Mouse (Mus musculus) frontal cortex, postnatal 14 days (tissue): ENCODE measurements around the gene Wdr64.

Experiments used
- DNase-seq, 2 experiments: peaks; one replicate each; pipeline ENCODE4 v3.0.0; 2022; ENCODE audit warnings: low spot score in 2 of 2

Gene Wdr64

DNA sequence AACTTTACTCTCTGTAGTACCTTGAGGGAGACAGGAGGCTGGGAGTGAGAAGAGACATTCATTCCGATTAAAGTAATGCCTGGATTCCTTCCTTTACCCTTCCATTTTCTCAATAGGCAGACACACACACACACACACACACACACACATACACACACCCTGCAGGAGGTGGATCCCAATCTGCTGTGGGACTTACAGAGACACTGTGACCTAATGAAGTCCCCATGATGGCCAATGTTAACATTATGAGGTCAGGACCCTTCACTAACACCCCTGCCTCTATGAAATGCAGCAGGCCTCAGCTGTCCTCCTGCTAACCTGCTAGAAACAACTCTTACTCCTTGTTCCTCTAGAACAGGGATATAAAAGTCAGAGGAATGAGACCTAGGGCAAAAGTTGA, at the start of gene Wdr64:
TSS of gene Wdr64 (plus strand) at position 301 of the 400 bp plus-strand sequence.
- DNase-seq, result no peak

DNA sequence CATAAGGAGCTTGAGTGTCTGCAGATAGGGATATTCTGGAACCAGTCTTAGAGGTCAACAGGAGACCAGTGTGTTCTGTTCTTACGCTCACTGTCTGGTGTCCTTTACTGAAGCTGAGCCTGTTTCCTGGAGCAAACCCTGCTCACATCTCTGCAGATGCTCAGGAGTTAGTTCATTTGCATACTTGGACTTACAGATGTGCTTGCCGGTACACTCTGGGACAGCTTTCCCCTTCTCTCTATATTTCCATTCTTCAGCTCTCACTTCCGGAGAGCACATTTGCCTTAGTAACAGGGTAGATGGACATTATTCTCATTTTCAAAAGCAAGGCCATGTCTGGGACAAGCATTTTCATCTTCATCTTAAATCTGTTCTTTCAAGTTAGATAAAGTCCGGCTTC, 49.8 kb upstream of the Wdr64 start:
- no peak for DNase-seq

DNA sequence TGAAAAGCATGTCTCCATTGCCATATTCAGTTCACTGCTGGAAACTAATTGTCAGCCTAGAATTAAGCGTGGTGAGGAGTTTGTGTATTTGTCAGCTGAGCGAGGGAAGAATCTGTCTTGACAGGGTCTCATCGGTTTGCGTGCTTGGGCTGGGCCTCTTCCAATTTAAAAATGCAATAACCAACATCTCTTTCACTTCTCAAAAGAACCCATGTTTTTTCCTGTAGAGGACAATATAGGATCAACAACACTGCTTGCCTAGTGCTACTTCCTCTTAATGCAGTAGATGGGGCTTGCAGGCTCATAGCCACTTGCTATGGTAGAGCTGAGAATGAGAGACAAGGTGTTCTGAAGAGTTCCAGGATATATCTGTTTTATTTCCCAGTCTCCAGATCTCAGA, 38.5 kb upstream of the Wdr64 start:
- DNase-seq, result no peak

DNA sequence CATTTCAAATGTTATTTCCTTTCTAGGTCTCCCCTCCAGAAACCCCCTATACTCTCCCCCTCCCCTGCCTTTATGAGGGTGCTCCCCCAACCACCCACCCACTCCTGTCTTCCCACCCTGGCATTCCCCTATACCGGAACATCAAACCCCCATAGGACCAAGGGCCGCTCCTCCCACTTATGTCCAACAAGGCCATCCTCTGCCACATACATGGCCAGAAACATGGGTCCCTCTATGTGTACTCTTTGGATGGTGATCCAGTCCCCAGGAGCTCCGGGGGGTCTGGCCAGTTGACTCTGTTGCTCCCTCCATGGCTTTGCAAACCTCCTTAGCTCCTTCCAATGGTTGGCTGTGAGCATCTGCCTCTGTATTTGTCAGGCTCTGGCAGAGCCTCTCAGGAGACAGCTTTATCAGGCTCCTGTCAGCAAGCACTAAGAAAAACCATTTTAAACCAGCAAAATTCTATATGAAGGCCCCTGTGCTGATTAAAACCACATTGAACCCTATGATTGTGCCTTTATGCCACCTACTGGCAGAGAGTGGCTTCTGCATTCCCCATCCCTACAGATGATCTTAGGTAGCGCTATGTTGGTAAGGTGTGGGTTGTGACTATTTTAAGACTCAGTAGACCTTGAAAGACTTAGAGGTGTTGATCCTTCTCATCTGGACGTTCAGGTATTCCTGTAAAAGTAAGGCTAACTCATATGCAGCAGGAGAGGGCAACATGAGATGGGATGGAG, 29.6 kb upstream of the Wdr64 start:
- DNase-seq, result peak in 1 of 2 experiments; percentile 21

DNA sequence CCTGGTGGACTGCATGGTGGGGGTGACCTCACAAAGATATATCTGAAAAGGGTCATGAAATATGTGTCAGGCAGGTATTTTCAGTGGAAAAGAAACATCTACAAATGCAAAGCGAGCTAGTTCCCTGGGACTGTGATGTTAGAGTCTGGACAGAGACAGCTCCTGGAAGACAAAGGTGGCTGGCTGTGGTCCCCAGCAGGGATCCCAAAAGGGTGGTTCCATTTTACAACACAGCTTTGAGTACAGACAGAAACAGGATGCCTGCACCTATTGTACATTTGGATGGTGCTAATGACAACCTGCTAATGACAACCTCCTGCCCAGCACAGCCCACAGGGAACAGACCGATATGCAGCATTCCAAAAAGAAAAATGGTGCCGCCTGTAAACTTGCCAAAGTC, 28.9 kb upstream of the Wdr64 start:
- no peak for DNase-seq

DNA sequence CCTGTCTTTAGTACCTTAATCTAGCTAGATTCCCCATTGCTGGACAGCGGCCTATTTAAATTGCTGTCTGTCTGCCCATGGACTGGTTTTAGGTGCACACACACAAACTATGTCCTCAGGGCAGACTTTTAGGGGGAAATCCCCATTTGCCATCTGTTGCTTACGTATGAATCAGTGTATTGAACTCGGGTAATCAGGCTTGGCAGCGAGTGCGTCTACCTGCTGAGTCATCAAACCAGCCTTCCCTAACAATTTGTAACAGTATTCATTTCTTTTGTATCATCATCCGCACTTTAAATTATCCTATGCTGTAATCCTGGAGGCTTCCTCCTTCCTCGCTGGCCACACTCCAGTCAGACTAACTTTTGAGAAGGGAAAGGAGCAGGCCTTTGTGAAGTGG, 28.4 kb upstream of the Wdr64 start:
- no peak for DNase-seq

DNA sequence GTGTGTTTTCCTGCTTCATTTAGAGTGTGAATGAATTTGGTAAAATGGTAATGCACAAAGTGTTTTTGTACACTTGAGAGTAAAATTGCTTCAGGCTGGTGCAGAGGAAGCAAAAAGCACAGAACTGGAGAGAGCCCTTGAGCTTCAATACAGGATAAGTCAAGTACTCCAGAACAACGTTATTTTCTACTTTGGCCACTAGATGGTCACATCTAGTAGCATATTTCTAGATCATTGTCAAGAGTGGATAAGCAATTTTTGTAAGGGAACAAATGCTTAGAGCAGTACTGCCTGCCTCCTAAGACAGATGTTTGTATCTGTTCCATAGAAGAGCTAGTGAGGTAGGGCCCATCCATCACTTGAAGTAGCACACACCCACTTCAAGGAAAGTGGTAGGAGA, 26.8 kb upstream of the Wdr64 start:
- no peak for DNase-seq

DNA sequence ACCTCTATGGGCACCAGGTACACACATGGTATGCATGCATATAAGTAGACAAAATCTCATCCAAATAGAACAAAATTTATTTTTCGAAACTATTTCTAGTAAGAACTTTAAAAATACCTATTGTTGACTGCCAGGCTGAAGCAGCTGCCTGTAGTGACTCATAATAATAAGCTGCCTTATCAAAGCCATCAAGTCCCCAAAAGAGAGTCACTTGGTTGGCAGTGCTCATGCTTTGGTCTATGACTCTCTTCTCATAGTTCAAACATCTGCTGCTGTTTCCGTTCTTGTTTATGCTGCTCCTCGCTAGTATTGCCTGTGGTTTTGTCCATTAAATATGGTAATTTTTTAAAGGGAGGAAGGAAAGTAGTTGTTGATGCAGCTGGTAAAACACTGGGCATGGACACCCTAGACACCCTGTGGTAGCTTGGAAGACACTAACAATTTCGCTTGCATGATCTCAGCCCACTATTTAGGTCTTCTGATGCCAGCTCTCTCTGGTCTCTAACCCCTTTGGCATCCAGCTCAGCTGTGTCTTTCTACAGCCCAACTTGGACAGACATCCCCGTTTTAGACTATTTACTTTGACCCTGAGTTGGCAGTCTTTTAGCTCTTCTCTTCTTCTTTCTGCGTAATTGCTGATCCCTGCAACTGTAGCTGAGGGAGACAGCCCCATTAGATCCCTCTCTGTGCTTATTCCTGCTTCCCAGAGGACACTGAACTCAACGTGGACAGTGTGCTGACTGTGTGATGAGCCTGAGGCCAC, 24.6 kb upstream of the Wdr64 start:
- DNase-seq, result no peak

DNA sequence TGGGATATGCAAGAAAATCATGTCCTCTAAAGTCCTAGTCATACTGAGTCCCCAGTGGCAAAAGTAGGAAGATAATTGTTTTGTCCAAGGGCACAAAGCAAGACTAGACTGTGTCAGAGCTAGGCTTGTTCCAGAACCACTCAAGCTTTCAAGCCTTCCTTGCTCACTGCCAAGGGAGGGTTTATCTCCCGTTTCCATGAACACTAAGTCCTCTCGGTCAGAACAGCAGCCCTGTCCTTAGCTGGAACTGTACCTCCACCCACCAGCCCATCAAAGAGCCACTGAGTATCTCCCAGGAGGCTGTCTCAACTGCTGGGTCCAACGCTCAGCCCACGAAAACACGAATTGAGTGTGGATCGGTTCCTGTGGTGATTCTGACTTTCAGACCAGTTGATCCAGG, 23.3 kb upstream of the Wdr64 start:
- no peak for DNase-seq

DNA sequence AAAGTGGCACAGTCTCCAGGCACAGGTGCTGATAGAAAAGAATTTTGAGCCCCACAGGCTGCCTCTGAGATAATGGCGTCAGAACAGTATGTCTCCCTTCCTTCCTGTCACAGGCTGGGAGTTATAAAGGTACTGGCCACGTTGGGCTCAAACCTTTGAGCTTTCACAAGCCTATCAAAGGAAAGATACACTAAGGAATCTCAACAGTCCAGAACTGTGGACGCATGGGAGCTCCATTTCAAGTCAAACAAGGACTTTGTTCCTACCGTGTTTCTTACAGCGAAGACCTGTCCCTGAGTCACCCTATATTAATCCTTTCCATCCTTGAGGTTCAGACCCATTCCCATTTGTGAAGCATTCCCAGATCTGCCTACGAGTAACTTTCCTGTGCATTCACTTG, 20.9 kb upstream of the Wdr64 start:
- DNase-seq, result no peak

DNA sequence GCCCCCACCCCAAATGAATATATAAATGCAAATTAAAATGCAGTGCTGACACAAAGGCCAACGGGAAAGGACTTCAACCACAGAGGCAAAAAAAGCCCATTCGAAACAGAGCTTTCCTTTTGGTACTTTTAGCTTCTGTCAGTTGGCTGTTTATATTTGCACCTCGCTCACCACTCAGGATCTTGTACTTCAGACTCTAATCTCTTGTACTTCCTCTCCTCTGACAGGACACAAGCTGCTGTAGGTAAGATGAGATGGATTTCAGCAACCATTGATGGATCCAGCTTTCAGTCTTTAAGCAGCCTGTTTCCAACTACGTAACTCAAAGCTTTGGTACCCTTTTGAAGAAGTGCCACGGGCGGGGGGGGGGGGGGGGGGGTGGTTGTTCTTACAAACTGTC, 17.4 kb upstream of the Wdr64 start:
- no peak for DNase-seq

DNA sequence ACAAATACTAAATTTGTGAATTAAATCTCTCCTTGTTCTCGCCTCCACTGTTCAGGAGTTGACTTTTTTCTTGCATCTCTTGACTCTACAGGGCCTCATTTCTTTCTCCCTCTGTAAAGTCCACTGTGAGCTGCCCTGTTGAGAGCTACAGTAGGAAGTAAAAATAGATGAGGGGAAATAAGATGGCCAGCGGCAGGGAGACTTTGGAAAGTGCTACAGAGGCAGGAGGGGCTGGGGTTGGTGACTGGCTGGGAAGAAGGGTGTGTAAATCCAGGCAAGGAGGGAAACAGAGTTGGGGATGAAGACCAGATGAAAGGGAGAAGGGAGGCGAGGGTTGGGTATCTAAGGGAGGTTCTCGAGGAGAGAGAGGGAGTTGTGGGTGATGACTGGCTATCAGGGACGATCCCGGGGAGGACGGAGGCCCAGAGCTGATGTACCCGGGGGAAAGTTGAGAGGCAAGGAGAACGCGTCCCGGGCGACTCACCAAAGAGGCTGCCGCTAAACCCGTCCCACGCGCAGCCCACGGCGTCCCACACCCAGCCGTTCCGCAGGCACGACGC, 6.6 kb upstream of the Wdr64 start:
- DNase-seq, result no peak

DNA sequence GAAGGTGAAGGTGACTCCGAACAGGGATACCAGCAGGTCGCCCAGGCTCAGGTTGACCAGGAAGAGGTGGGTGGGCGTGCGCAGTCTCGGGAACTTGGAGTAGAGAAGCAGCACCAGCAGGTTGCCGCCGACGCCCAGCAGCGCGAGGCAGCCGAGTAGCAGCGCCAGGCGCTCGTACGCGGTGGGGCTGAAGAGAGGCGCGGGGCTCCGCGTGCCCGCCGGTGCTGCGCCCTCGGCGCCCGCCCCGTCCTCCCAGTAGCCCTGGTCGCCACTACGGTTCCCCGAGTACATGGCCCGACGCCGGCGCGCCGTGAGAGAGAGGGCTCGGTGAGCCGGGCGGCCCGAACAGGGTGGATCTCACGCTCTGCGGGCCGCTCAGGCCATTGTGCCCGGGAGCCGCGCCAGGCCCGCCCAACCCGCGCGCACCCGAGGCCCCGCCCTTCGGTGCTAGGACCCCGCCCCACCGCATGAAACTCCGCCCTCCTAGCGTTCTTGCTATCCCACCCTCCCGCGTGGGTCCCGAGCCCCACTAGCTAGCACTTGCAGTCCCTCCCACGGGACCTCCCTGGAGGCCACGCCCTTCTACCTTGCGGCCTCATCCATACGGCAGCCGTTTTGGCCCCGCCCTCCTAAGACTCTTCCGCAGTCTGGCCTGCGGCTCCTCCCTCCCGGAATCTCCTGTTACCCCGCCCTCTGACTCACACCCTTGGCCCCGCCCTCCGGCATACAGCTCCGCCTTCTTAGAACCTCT, 6.0 kb upstream of the Wdr64 start, which contains the start of the genes Opn3 and Chml:
TSS of gene Opn3 (minus strand) at position 531 of the 751 bp plus-strand sequence.
TSS of gene Chml (minus strand) at position 656 of the 751 bp plus-strand sequence.
- DNase-seq, result peak; percentile 97 to 98

DNA sequence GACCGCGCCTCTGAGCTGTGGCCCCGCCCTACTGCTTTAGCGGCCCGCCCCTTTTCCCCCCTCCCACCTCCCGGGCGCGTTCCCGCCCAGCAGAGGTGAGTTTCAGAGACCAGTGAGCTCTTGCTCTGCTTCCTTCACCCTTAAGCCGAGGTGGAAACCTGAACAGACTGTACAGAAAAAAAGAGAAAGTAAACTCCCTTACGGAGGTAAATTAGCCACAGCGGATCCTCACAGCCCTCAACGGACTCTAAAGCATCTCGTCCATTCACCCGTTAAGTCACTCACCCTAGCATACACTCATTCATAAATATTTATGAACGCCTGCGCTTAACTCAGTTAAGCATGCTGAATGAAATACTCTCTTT, 5.4 kb upstream of the Wdr64 start:
- DNase-seq, result no peak

DNA sequence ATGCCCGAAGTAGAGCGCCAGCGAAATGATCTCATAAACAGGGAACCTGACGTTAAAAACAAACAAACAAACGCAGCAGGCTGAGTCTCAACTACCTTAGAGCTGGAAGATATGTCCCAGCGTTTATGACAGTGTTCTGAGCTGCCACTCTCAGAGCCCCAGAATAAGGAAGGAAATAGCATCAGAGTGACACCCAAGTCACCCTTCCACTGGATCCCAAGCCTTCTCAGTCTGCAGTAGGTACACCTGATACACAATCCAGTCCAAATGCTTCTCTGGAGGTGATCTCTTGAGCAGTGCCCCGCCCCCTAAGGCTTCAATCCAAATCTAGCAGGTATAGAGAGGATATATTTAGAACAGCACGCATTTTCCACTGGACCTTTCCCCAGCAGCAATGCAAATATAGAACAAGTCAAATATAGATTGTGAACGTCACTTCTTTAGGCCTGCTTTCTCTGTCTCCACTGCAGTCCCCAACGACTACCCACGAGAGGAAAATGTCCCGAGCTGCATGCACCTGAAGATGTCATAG, 4.9 kb upstream of the Wdr64 start:
- DNase-seq, result no peak

DNA sequence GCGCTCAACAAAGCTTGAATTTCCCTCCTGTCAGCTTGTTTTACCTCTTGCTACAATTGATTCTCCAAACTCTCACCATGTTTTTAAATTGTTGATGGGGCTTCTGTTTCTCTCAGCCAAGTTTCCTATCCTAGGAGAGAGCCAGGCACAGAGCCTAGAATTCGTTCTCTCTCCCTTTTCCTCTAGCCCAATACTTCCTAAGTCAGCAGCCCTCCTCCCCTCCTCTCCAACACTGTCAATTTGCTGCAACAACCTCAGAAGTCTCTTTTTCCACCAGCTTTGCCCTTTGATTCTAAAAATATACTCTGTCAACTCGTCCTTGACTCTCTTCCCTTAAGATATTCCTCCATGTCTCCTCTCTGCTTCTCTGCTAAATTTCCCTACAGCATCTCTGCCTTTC, 982 bp downstream of the Wdr64 start:
- no peak for DNase-seq

DNA sequence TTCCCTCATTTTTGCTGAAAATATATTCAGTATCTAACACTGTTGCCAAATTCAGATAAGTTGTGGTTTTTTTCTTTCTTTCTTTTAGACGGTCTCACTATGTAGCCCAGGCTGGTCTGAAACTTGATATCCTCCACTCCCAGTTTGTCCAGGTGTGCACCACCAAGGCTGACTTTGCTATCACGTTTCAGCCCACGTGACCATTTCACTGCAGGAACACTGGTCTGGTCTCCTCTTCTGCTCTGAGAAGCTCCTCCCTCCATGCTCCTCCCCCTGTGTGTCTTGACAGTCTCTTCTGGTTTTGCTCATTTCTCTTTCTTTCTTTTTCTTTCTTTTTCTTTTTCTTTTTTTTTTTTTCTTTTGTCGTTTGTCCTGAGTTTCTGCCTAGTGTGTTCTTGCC, 1.4 kb downstream of the Wdr64 start:
- no peak for DNase-seq

DNA sequence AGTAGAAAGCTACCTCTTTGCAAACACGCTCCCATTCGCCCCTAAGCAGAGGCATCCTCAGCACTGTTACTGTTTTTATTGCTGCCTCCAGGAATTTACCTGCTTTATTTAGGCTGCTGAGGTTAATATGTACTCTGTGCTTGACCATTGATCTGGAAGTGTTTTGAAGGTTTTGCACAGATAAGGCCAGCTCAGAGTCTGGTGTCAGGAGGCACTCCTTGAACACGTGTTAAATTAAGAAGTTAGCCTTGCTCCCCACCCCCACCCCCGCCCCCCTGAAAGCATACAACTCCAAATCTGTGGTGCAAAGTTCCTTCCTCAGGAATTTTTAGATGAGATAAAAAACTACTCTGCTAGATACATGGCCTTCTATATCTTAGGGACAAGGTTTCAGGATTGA, 2.8 kb downstream of the Wdr64 start:
- DNase-seq, result no peak

DNA sequence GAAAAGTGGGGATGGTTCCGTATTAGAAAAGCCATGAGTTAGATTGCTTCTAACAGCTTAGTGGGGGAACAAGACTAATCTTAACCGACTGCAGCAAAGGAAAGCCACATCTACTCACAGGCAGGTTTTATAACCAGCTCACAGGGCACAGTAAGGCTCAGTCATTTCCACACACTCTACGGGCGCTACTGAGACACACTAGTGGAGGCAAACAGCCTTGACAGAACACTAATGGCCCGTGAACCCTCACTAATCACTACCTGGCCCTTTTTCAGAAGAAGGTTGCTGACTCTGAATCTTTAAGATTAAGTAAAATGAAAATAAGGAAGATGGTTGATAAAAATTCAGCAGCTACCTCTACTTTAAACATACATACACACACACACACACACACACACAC, 9.2 kb downstream of the Wdr64 start:
- no peak for DNase-seq

DNA sequence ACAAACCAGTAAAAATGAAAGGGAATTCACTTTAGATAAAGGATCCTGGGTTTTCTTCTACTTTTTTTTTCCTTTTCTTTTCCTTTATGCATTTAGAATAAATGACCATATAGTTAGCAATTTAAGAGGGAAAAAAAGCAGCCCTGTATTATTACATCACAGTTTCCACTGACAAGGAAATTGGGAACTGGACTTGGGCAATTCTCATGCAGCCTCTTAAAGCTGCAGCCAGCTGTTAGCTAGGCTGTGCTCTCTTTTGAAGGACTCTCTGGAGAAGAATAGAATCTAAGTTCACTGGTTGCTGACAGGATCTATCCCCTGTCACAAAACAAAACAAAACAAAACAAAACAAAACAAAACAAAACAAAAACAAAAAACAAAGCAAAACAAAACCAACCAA, 9.6 kb downstream of the Wdr64 start:
- no peak for DNase-seq

DNA sequence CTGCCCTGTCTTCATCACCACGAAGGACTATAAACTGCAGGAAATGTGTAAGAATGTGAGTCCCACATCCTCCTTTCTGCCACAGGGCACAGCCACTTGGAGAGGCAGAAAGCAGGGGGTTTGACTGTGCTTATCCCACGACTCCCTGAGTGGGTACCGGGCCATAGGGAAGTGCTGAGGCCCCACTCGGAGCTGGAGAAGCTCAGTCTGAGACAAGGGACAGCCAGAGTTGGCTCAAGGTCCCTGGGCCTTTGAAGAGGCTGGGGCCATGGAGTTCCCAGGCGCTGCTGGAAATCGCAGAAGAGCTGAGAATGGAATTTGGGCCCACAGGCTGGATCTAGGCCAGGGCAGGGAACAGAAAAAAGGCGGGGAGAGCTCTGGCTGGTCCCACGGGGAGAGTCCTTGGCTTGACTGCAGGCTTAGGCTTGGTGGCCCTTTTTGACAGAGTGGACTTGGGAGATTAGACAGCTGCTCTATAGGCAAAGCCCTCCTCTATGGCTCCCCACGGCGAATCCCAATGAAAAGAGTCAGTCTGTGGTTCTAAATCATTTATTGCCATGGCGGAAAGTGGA, 14.0 kb downstream of the Wdr64 start:
- no peak for DNase-seq

DNA sequence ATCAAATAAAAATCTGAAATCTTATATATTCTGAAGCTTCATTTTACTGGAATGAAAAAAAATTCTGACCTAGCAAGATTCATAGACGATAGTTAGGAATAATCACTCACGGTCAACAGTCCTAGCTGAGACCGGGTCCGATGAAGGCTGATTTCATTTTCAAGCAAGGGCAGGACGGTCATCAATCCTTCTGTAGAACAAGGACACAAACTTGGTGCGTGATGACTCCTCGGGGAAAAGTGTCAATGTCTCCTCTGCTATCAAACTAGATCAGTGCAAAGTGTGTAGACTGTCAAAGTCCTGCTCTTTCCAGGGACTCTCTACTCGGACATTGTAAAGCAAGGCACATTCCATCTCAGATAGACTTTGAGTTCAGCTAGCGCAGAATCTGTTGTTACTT, 18.4 kb downstream of the Wdr64 start:
- no peak for DNase-seq
